Mouse (Mus musculus): ENCODE results near the gene Gnb1.

GRCm38 (mm10) chr4:155564315-155565069 lies 73.3 kb downstream of the Gnb1 start:
- TF ChIP-seq CTCF (IDR thresholded peaks at IDR 0.05; ENCODE audit: borderline replicate concordance, insufficient read depth, low read depth, low read length) (no peak), POLR2A (IDR thresholded peaks at IDR 0.05; ENCODE audit: borderline replicate concordance, insufficient read depth, low read length) (no peak)

Measured in cerebellum, adult 2 months (tissue).